Mouse (Mus musculus): Measurements from ENCODE around the gene Ror2. TPM values are rescaled to one million over a fixed set of nuclear protein-coding genes. Genes with fewer than 3 reads are reported as not detected.

Gene Ror2
- total and polyA plus RNA-seq, 2 experiments: 0.06 TPM; not detected in 1

GRCm38 (mm10) chr13:53158405-53159005, 127.4 kb downstream of the Ror2 start:
- Histone ChIP-seq H3K27me3 (ENCODE audit: control insufficient read depth, insufficient read depth, low read length) (no peaks in the 10 kb centered on the region), H3K4me1 (ENCODE audit: control insufficient read depth, insufficient read depth, low read length) (no peaks in the 10 kb centered on the region), H3K9ac (ENCODE audit: low read depth, low read length) (no peak overlapping the region), H3K27ac (replicated peaks; ENCODE audit: insufficient read depth, low read depth, low read length) (no peak overlapping the region), H3K4me3 (ENCODE audit: insufficient read depth, low read depth, low read length) (no peak overlapping the region), H3K79me2 (ENCODE audit: control insufficient read depth, insufficient read depth, low read length) (no peaks in the 10 kb centered on the region), H3K36me3 (ENCODE audit: control insufficient read depth, insufficient read depth, low read length) (no peaks in the 10 kb centered on the region)
- WGBS: 81% methylated on average over 9 of the region's 9 CpGs
- no peak for TF ChIP-seq CTCF (IDR thresholded peaks at IDR 0.05; ENCODE audit: low read depth, low read length)
- TF ChIP-seq POLR2A (IDR thresholded peaks at IDR 0.05; ENCODE audit: extremely low read depth, insufficient read depth, low read length): no peak
- DNase-seq (ENCODE audit: extremely low read depth, low read depth, low spot score): no peak

- no peaks in the 10 kb centered on the region for H3K4me1 ChIP-seq (ENCODE audit: control insufficient read depth, insufficient read depth, low read length)
- TF ChIP-seq CTCF (IDR thresholded peaks at IDR 0.05; ENCODE audit: low read depth, low read length) (no peak), POLR2A (IDR thresholded peaks at IDR 0.05; ENCODE audit: extremely low read depth, insufficient read depth, low read length) (no peak)
- WGBS: 86% methylated on average over 15 of the region's 15 CpGs
- no peak overlapping the region for H3K27ac ChIP-seq (replicated peaks; ENCODE audit: insufficient read depth, low read depth, low read length)
- no peaks in the 10 kb centered on the region for H3K27me3 ChIP-seq (ENCODE audit: control insufficient read depth, insufficient read depth, low read length)
- H3K4me3 ChIP-seq (ENCODE audit: insufficient read depth, low read depth, low read length): no peak overlapping the region
- DNase-seq (ENCODE audit: extremely low read depth, low read depth, low spot score): no peak
- no peak overlapping the region for H3K9ac ChIP-seq (ENCODE audit: low read depth, low read length)
- no peaks in the 10 kb centered on the region for H3K36me3 ChIP-seq (ENCODE audit: control insufficient read depth, insufficient read depth, low read length)
- H3K79me2 ChIP-seq (ENCODE audit: control insufficient read depth, insufficient read depth, low read length): no peaks in the 10 kb centered on the region
These were observed 129.0 kb downstream of the Ror2 start for GRCm38 (mm10) chr13:53156911-53157310.

GRCm38 (mm10) chr13:53156282-53156681, 129.6 kb downstream of the Ror2 start:
- Histone ChIP-seq H3K27me3 (ENCODE audit: control insufficient read depth, insufficient read depth, low read length) (no peaks in the 10 kb centered on the region), H3K36me3 (ENCODE audit: control insufficient read depth, insufficient read depth, low read length) (no peaks in the 10 kb centered on the region), H3K79me2 (ENCODE audit: control insufficient read depth, insufficient read depth, low read length) (no peaks in the 10 kb centered on the region), H3K4me3 (ENCODE audit: insufficient read depth, low read depth, low read length) (no peak overlapping the region), H3K9ac (ENCODE audit: low read depth, low read length) (no peak overlapping the region), H3K4me1 (ENCODE audit: control insufficient read depth, insufficient read depth, low read length) (no peaks in the 10 kb centered on the region), H3K27ac (replicated peaks; ENCODE audit: insufficient read depth, low read depth, low read length) (no peak overlapping the region)
- no peak for DNase-seq (ENCODE audit: extremely low read depth, low read depth, low spot score)
- 88% methylated on average over 6 of the region's 6 CpGs for WGBS
- no peak for TF ChIP-seq POLR2A (IDR thresholded peaks at IDR 0.05; ENCODE audit: extremely low read depth, insufficient read depth, low read length)

GRCm38 (mm10) chr13:53145511-53145910, 140.4 kb downstream of the Ror2 start:
- no peak for DNase-seq (ENCODE audit: extremely low read depth, low read depth, low spot score)
- H3K27me3 ChIP-seq (ENCODE audit: control insufficient read depth, insufficient read depth, low read length): peaks cover 3% of the 10 kb centered on the region; the same call in 1 of the 2 replicates
- H3K4me3 ChIP-seq (ENCODE audit: insufficient read depth, low read depth, low read length): no peak overlapping the region
- no peak overlapping the region for H3K27ac ChIP-seq (replicated peaks; ENCODE audit: insufficient read depth, low read depth, low read length)
- no peak overlapping the region for H3K9ac ChIP-seq (ENCODE audit: low read depth, low read length)
- TF ChIP-seq POLR2A (IDR thresholded peaks at IDR 0.05; ENCODE audit: extremely low read depth, insufficient read depth, low read length): no peak
- no peak for TF ChIP-seq CTCF (IDR thresholded peaks at IDR 0.05; ENCODE audit: low read depth, low read length)
- WGBS: 78% methylated on average over 3 of the region's 3 CpGs
- H3K4me1 ChIP-seq (ENCODE audit: control insufficient read depth, insufficient read depth, low read length): 0 out of 2 replicates have a peak, but pooled peaks cover 1% of the 10 kb centered on the region
- H3K79me2 ChIP-seq (ENCODE audit: control insufficient read depth, insufficient read depth, low read length): no peaks in the 10 kb centered on the region
- no peaks in the 10 kb centered on the region for H3K36me3 ChIP-seq (ENCODE audit: control insufficient read depth, insufficient read depth, low read length)

GRCm38 (mm10) chr13:53143076-53143475, 142.8 kb downstream of the Ror2 start:
- TF ChIP-seq POLR2A (IDR thresholded peaks at IDR 0.05; ENCODE audit: extremely low read depth, insufficient read depth, low read length) (no peak), CTCF (IDR thresholded peaks at IDR 0.05; ENCODE audit: low read depth, low read length) (no peak)
- no peaks in the 10 kb centered on the region for H3K79me2 ChIP-seq (ENCODE audit: control insufficient read depth, insufficient read depth, low read length)
- 35% methylated on average over 5 of the region's 5 CpGs for WGBS
- H3K4me3 ChIP-seq (ENCODE audit: insufficient read depth, low read depth, low read length): no peak overlapping the region
- H3K4me1 ChIP-seq (ENCODE audit: control insufficient read depth, insufficient read depth, low read length): 0 out of 2 replicates have a peak, but pooled peaks cover 1% of the 10 kb centered on the region
- no peak for DNase-seq (ENCODE audit: extremely low read depth, low read depth, low spot score)
- H3K27me3 ChIP-seq (ENCODE audit: control insufficient read depth, insufficient read depth, low read length): peaks cover 3% of the 10 kb centered on the region; the same call in 1 of the 2 replicates
- H3K27ac ChIP-seq (replicated peaks; ENCODE audit: insufficient read depth, low read depth, low read length): no peak overlapping the region
- no peaks in the 10 kb centered on the region for H3K36me3 ChIP-seq (ENCODE audit: control insufficient read depth, insufficient read depth, low read length)
- H3K9ac ChIP-seq (ENCODE audit: low read depth, low read length): no peak overlapping the region

GRCm38 (mm10) chr13:53142268-53142667, 143.7 kb downstream of the Ror2 start:
- H3K79me2 ChIP-seq (ENCODE audit: control insufficient read depth, insufficient read depth, low read length): no peaks in the 10 kb centered on the region
- H3K27ac ChIP-seq (replicated peaks; ENCODE audit: insufficient read depth, low read depth, low read length): no peak overlapping the region
- H3K36me3 ChIP-seq (ENCODE audit: control insufficient read depth, insufficient read depth, low read length): no peaks in the 10 kb centered on the region
- H3K9ac ChIP-seq (ENCODE audit: low read depth, low read length): no peak overlapping the region
- WGBS: 40% methylated on average over 10 of the region's 10 CpGs
- H3K4me3 ChIP-seq (ENCODE audit: insufficient read depth, low read depth, low read length): no peak overlapping the region
- TF ChIP-seq CTCF (IDR thresholded peaks at IDR 0.05; ENCODE audit: low read depth, low read length) (no peak), POLR2A (IDR thresholded peaks at IDR 0.05; ENCODE audit: extremely low read depth, insufficient read depth, low read length) (no peak)
- H3K4me1 ChIP-seq (ENCODE audit: control insufficient read depth, insufficient read depth, low read length): 0 out of 2 replicates have a peak, but pooled peaks cover 1% of the 10 kb centered on the region
- peaks cover 3% of the 10 kb centered on the region; the same call in 1 of the 2 replicates for H3K27me3 ChIP-seq (ENCODE audit: control insufficient read depth, insufficient read depth, low read length)
- peak; percentile 93 for DNase-seq (ENCODE audit: extremely low read depth, low read depth, low spot score)

All from liver, adult 2 months (tissue).